Mouse (Mus musculus): ENCODE measurements at regions not wholly inside any gene's neighbourhood (a gene's known extent, or its start where the extent isn't known, plus 50 kb on each side); places are given as distances from the start of the nearest gene placed in this dataset.

DNA sequence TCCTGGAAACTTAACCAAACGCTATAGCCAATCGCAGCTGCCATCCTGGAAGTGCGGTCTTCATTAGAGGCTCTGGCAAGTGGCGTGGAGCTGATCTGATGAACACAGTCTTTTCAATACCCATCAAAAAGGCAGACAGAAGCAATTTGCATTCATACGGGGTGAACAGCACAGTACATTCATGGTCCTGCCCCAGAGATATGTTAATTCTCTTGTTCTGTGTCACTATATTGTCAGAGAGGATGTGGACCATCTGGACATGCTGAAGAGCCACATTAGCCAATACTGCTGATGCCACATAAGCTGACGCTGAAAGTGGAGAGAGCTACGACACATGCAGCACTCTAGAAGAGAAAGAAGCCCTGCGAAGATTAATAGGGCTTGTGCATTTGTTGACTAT, 267.6 kb downstream of the Pmp22 start:
- Histone ChIP-seq H3K4me2 (replicated peaks; ENCODE audit: low read depth, low read length) (no peak overlapping the region), H3K4me3 (ENCODE audit: low read depth, low read length) (no peak overlapping the region)

GRCm38 (mm10) chr11:63402741-63403140, 274.0 kb downstream of the Pmp22 start:
- H3K9ac ChIP-seq (replicated peaks; ENCODE audit: low read depth): no peak overlapping the region
- TF ChIP-seq EP300 (IDR thresholded peaks at IDR 0.05) (no peak), CTCF (IDR thresholded peaks at IDR 0.05) (no peak)
- no peak overlapping the region for H3K4me2 ChIP-seq (replicated peaks; ENCODE audit: low read depth, low read length)
- H3K36me3 ChIP-seq (ENCODE audit: insufficient read depth, low read length): no peaks in the 10 kb centered on the region
- H3K27me3 ChIP-seq (replicated peaks; ENCODE audit: insufficient read depth, low read length): 0 out of 2 replicates have a peak, but pooled peaks cover 4% of the 10 kb centered on the region
- no peak for ATAC-seq
- no peak overlapping the region for H3K27ac ChIP-seq (ENCODE audit: low read length)
- 51% methylated on average over 5 of the region's 5 CpGs for whole genome bisulfite sequencing
- H3K4me3 ChIP-seq (ENCODE audit: low read depth, low read length): no peak overlapping the region
- no peaks in the 10 kb centered on the region for H3K9me3 ChIP-seq (ENCODE audit: low read length)
- DNase-seq (ENCODE audit: low spot score): no peak
- H3K4me1 ChIP-seq (ENCODE audit: insufficient read depth, low read depth, low read length): no peaks in the 10 kb centered on the region

More for the DNA sequence above, 267.6 kb downstream of the Pmp22 start:
- ATAC-seq (no peak), DNase-seq (ENCODE audit: low spot score) (no peak)
- 70% methylated on average over 8 of the region's 8 CpGs for WGBS
- Histone ChIP-seq H3K36me3 (ENCODE audit: insufficient read depth, low read length) (no peaks in the 10 kb centered on the region), H3K9me3 (ENCODE audit: low read length) (no peaks in the 10 kb centered on the region), H3K27me3 (replicated peaks; ENCODE audit: insufficient read depth, low read length) (no peaks in the 10 kb centered on the region), H3K4me1 (ENCODE audit: insufficient read depth, low read depth, low read length) (no peaks in the 10 kb centered on the region), H3K27ac (ENCODE audit: low read length) (no peak overlapping the region), H3K9ac (replicated peaks; ENCODE audit: low read depth) (no peak overlapping the region)
- no peak for TF ChIP-seq EP300 (IDR thresholded peaks at IDR 0.05)

- H3K36me3 ChIP-seq (ENCODE audit: insufficient read depth, low read length): no peaks in the 10 kb centered on the region
- no peak overlapping the region for H3K27ac ChIP-seq (ENCODE audit: low read length)
These were observed 275.9 kb downstream of the Pmp22 start for GRCm38 (mm10) chr11:63404719-63405118.

GRCm38 (mm10) chr11:63409431-63409830, 280.6 kb downstream of the Pmp22 start:
- DNase-seq (ENCODE audit: low spot score): no peak
- H3K4me1 ChIP-seq (ENCODE audit: insufficient read depth, low read depth, low read length): peaks cover 3% of the 10 kb centered on the region; the same call in 1 of the 2 replicates
- no peak for ATAC-seq
- no peak overlapping the region for H3K4me3 ChIP-seq (ENCODE audit: low read depth, low read length)
- H3K36me3 ChIP-seq (ENCODE audit: insufficient read depth, low read length): no peaks in the 10 kb centered on the region
- WGBS: 73% methylated on average over 1 of the region's 1 CpGs
- H3K9me3 ChIP-seq (ENCODE audit: low read length): no peaks in the 10 kb centered on the region
- no peak overlapping the region for H3K27ac ChIP-seq (ENCODE audit: low read length)
- peaks cover 8% of the 10 kb centered on the region; the same call in 1 of the 2 replicates for H3K27me3 ChIP-seq (replicated peaks; ENCODE audit: insufficient read depth, low read length)
- no peak overlapping the region for H3K4me2 ChIP-seq (replicated peaks; ENCODE audit: low read depth, low read length)
- no peak for TF ChIP-seq EP300 (IDR thresholded peaks at IDR 0.05)
- no peak for TF ChIP-seq CTCF (IDR thresholded peaks at IDR 0.05)
- H3K9ac ChIP-seq (replicated peaks; ENCODE audit: low read depth): no peak overlapping the region

More at GRCm38 (mm10) chr11:63404719-63405118, 275.9 kb downstream of the Pmp22 start:
- Histone ChIP-seq H3K9me3 (ENCODE audit: low read length) (no peaks in the 10 kb centered on the region), H3K4me2 (replicated peaks; ENCODE audit: low read depth, low read length) (no peak overlapping the region), H3K4me1 (ENCODE audit: insufficient read depth, low read depth, low read length) (no peaks in the 10 kb centered on the region), H3K9ac (replicated peaks; ENCODE audit: low read depth) (no peak overlapping the region), H3K27me3 (replicated peaks; ENCODE audit: insufficient read depth, low read length) (0 out of 2 replicates have a peak, but pooled peaks cover 4% of the 10 kb centered on the region), H3K4me3 (ENCODE audit: low read depth, low read length) (no peak overlapping the region)
- DNase-seq (ENCODE audit: low spot score) (peak; percentile 74), ATAC-seq (no peak)
- WGBS: 15% methylated on average over 11 of the region's 11 CpGs
- no peak for TF ChIP-seq EP300 (IDR thresholded peaks at IDR 0.05)
- TF ChIP-seq CTCF (IDR thresholded peaks at IDR 0.05): peak; percentile 93

GRCm38 (mm10) chr11:63410921-63411320, 282.1 kb downstream of the Pmp22 start:
- WGBS: 96% methylated on average over 4 of the region's 4 CpGs
- Histone ChIP-seq H3K9me3 (ENCODE audit: low read length) (no peaks in the 10 kb centered on the region), H3K4me3 (ENCODE audit: low read depth, low read length) (no peak overlapping the region), H3K4me2 (replicated peaks; ENCODE audit: low read depth, low read length) (no peak overlapping the region), H3K27ac (ENCODE audit: low read length) (no peak overlapping the region), H3K36me3 (ENCODE audit: insufficient read depth, low read length) (no peaks in the 10 kb centered on the region), H3K9ac (replicated peaks; ENCODE audit: low read depth) (no peak overlapping the region), H3K4me1 (ENCODE audit: insufficient read depth, low read depth, low read length) (peaks cover 3% of the 10 kb centered on the region; the same call in 1 of the 2 replicates), H3K27me3 (replicated peaks; ENCODE audit: insufficient read depth, low read length) (peaks cover 4% of the 10 kb centered on the region; the same call in 1 of the 2 replicates)
- DNase-seq (ENCODE audit: low spot score) (no peak), ATAC-seq (no peak)
- TF ChIP-seq CTCF (IDR thresholded peaks at IDR 0.05) (no peak), EP300 (IDR thresholded peaks at IDR 0.05) (no peak)

GRCm38 (mm10) chr11:63412364-63412991, 283.7 kb downstream of the Pmp22 start:
- WGBS: 10% methylated on average over 18 of the region's 18 CpGs
- no peak overlapping the region for H3K9ac ChIP-seq (replicated peaks; ENCODE audit: low read depth)
- H3K4me2 ChIP-seq (replicated peaks; ENCODE audit: low read depth, low read length): peak overlapping the region; percentile 57
- H3K4me1 ChIP-seq (ENCODE audit: insufficient read depth, low read depth, low read length): peaks cover 3% of the 10 kb centered on the region; the same call in 1 of the 2 replicates
- no peak overlapping the region for H3K27ac ChIP-seq (ENCODE audit: low read length)
- H3K36me3 ChIP-seq (ENCODE audit: insufficient read depth, low read length): no peaks in the 10 kb centered on the region
- ATAC-seq (no peak), DNase-seq (ENCODE audit: low spot score) (no peak)
- peaks cover 4% of the 10 kb centered on the region; the same call in 1 of the 2 replicates for H3K27me3 ChIP-seq (replicated peaks; ENCODE audit: insufficient read depth, low read length)
- peak overlapping the region; percentile 34 for H3K4me3 ChIP-seq (ENCODE audit: low read depth, low read length)
- H3K9me3 ChIP-seq (ENCODE audit: low read length): no peaks in the 10 kb centered on the region
- TF ChIP-seq CTCF (IDR thresholded peaks at IDR 0.05) (no peak), EP300 (IDR thresholded peaks at IDR 0.05) (no peak)
